Mouse (Mus musculus): ENCODE results near the gene Alg3. TPM values are rescaled to one million over a fixed set of nuclear protein-coding genes. Genes with fewer than 3 reads are reported as not detected.
A peak's percentile ranks its signal among the peaks of the same experiment; 100 is the strongest.

Gene Alg3
- polyA plus RNA-seq, 1 experiment from 2014 or later: 46.3 TPM

DNA sequence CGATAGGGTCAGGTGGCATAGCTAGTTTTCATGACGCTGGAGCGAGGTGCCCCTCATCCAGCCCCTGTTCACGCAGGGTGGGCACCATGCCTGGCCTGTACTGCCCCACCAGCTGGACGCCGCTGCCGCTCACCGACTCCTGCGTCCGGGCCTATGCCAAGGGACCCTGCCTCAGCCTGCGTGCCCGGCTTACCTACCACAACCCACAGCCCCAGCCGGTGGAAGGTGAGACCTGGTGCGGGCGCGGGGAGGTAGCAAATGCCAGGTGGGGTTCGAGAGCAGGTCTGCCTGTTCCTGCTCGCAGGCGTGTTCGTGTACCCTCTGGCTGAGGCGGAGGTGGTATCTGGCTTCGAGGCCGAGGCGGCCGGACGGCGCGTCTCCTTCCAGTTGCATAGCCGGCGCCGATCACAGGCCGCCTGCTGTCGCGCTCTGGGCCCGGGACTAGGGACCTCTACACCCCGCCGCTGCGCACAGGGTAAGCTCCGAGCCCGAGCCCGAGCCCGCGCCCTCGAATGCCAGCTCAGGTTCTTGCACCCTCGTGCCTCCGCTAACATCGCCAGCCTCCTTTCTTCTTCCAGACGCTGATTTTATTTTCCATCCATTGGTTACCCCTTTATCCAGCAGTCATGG lies 20.3 kb downstream of the Alg3 start:
- Histone ChIP-seq H3K9ac (replicated peaks; ENCODE audit: low read length) (peak overlapping the region; percentile 64; the same call in 1 of the 2 replicates), H3K4me3 (replicated peaks; ENCODE audit: low read depth, low read length) (peak overlapping the region; percentile 56), H3K36me3 (ENCODE audit: control insufficient read depth, insufficient read depth, low read length) (no peaks in the 10 kb centered on the region), H3K9me3 (ENCODE audit: control insufficient read depth, low read length) (no peaks in the 10 kb centered on the region), H3K27ac (replicated peaks; ENCODE audit: low read depth, low read length) (no peak overlapping the region), H3K4me2 (ENCODE audit: low read length) (peak overlapping the region; percentile 85), H3K4me1 (ENCODE audit: control insufficient read depth, insufficient read depth, low read length) (0 out of 2 replicates have a peak, but pooled peaks cover 11% of the 10 kb centered on the region), H3K27me3 (ENCODE audit: control insufficient read depth, insufficient read depth, low read length) (peaks cover 27% of the 10 kb centered on the region)
- no peak for ATAC-seq (ENCODE audit: low FRiP score, low TSS enrichment)
- DNase-seq: peak; percentile 29
- 4% methylated on average over 48 of the region's 48 CpGs for WGBS

DNA sequence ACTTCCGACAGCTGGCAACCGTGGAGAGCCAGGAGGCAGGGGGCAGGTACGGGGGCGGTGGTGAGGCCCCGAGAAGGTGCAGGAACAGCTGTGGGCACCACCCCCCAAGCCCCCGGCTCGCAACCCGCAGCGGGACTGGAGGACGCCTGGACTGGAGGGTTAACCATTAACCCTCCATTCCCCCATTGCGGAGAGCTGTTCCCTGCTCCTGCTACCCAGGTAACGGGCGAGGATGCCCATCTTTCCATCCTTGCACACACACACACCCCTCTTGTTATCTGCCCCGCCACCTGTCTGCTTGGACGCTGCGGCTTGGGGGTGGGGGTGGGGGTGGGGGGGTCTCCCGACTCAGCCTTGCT lies 20.9 kb downstream of the Alg3 start:
- H3K4me1 ChIP-seq (ENCODE audit: control insufficient read depth, insufficient read depth, low read length): 0 out of 2 replicates have a peak, but pooled peaks cover 11% of the 10 kb centered on the region
- peaks cover 27% of the 10 kb centered on the region for H3K27me3 ChIP-seq (ENCODE audit: control insufficient read depth, insufficient read depth, low read length)
- ATAC-seq (ENCODE audit: low FRiP score, low TSS enrichment): no peak; the same call in 1 of the 2 replicates
- H3K36me3 ChIP-seq (ENCODE audit: control insufficient read depth, insufficient read depth, low read length): no peaks in the 10 kb centered on the region
- no peaks in the 10 kb centered on the region for H3K9me3 ChIP-seq (ENCODE audit: control insufficient read depth, low read length)
- whole genome bisulfite sequencing: 3% methylated on average over 17 of the region's 17 CpGs
- no peak for DNase-seq
- H3K4me3 ChIP-seq (replicated peaks; ENCODE audit: low read depth, low read length): peak overlapping the region; percentile 56
- peak overlapping the region; percentile 85 for H3K4me2 ChIP-seq (ENCODE audit: low read length)
- peak overlapping the region; percentile 64; the same call in 1 of the 2 replicates for H3K9ac ChIP-seq (replicated peaks; ENCODE audit: low read length)
- H3K27ac ChIP-seq (replicated peaks; ENCODE audit: low read depth, low read length): no peak overlapping the region

DNA sequence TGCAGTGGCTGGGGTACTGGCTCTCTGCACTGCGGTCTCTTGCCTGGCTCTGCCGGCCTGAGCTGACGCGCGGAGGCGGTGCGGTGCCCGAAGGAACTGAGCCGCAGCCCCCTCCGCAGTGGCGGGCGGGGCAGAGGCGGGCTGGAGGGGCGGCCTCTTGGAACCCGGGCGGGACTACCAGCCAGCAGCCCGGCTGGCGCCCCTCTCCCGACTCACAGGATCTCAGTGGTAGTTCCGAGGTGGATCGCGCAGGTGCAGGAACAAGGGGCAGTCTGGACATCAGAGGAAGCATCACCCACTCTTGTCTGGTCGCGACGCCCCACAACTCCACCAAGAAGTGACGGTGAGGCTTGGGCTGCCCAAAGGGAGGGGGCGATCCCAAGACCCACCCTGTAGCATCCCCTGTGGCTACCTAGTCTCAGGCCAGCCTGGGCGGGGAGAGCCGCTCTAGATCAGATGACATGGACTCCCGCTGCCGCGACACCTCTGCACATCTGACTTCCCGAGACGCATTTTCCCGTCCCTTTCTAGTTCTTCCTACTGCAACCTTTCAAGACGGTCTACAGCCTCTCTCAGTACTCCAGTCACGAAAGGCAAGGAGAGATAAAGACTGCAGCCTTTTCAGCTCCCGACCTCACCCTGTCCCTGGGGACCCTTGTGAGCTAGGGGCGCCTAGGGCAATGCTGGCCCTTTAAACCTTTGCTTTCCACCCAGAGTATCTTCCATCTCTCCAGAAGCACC lies 21.4 kb downstream of the Alg3 start:
- no peaks in the 10 kb centered on the region for H3K36me3 ChIP-seq (ENCODE audit: control insufficient read depth, insufficient read depth, low read length)
- H3K9ac ChIP-seq (replicated peaks; ENCODE audit: low read length): peak overlapping the region; percentile 64
- under 1% methylated on average over 34 of the region's 39 CpGs for WGBS
- H3K4me2 ChIP-seq (ENCODE audit: low read length): peak overlapping the region; percentile 85
- H3K4me3 ChIP-seq (replicated peaks; ENCODE audit: low read depth, low read length): peak overlapping the region; percentile 56
- DNase-seq (peak; percentile 77), ATAC-seq (ENCODE audit: low FRiP score, low TSS enrichment) (peak; percentile 85)
- 0 out of 2 replicates have a peak, but pooled peaks cover 11% of the 10 kb centered on the region for H3K4me1 ChIP-seq (ENCODE audit: control insufficient read depth, insufficient read depth, low read length)
- H3K9me3 ChIP-seq (ENCODE audit: control insufficient read depth, low read length): no peaks in the 10 kb centered on the region
- peak overlapping the region; percentile 60; the same call in 1 of the 2 replicates for H3K27ac ChIP-seq (replicated peaks; ENCODE audit: low read depth, low read length)
- H3K27me3 ChIP-seq (ENCODE audit: control insufficient read depth, insufficient read depth, low read length): peaks cover 27% of the 10 kb centered on the region

DNA sequence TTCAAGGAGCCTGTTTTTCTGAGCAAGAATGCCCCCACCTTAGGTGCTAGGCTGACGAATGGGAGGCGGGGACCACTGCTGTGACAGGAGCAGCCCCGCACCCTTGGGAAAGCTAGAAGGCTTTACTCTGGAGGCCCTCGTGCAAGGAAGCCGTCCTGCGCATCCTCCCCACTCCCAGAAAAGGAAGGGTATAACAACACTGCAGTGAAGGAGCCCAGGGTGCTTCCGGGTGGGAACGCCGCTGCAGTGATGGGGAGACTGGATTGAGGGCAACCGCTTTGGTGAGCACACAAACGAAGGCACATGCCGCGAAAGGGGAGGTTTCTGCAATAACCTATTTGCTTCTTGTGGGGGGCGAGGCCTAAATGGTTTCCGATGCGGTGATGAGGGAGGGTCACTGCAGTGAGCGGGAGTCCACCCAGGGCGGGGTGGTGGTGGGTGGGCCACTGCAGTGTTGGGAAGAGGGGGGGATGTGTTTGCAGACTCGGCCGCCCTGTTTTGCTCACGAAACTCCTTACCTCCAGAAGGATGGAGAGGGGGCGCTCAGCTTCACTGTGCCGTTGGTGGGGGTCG lies 22.1 kb downstream of the Alg3 start, which contains the start of gene Vwa5b2:
Gene Vwa5b2 (plus strand): TSS at position 106 of the 573 bp plus-strand sequence.
- ATAC-seq (ENCODE audit: low FRiP score, low TSS enrichment) (peak; percentile 44), DNase-seq (peak; percentile 59)
- H3K9me3 ChIP-seq (ENCODE audit: control insufficient read depth, low read length): no peaks in the 10 kb centered on the region
- H3K4me3 ChIP-seq (replicated peaks; ENCODE audit: low read depth, low read length): peak within 1 kb of the TSS; percentile 56
- H3K4me2 ChIP-seq (ENCODE audit: low read length): peak within 1 kb of the TSS; percentile 85
- no peaks in the 10 kb centered on the region for H3K36me3 ChIP-seq (ENCODE audit: control insufficient read depth, insufficient read depth, low read length)
- H3K27me3 ChIP-seq (ENCODE audit: control insufficient read depth, insufficient read depth, low read length): peaks cover 27% of the 10 kb centered on the region
- peak within 1 kb of the TSS; percentile 60 for H3K27ac ChIP-seq (replicated peaks; ENCODE audit: low read depth, low read length)
- 0 out of 2 replicates have a peak, but pooled peaks cover 11% of the 10 kb centered on the region for H3K4me1 ChIP-seq (ENCODE audit: control insufficient read depth, insufficient read depth, low read length)
- under 1% methylated on average over 24 of the region's 24 CpGs for WGBS
- H3K9ac ChIP-seq (replicated peaks; ENCODE audit: low read length): peak within 1 kb of the TSS; percentile 64

DNA sequence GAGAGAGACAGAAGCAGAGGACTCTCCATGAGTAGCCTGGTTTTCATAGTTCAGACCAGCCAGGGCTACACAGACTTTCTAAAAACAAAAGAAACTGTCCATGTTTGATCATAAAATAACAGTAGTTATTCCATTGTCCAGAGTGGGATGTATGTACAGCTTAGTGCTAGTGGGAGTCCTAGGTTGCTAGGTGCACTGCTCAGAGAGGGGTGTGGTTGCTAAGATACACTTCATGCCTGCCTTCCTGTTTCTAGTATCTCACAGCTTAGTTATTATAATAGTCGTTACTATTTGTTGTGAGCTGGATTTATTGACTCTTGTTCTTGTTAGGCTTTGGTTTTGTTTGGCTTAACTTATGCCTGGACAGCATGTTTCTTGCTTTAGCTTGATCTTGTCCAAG lies 46.5 kb downstream of the Alg3 start:
- DNase-seq (no peak), ATAC-seq (ENCODE audit: low FRiP score, low TSS enrichment) (no peak)
- Histone ChIP-seq H3K4me1 (ENCODE audit: control insufficient read depth, insufficient read depth, low read length) (no peaks in the 10 kb centered on the region), H3K27me3 (ENCODE audit: control insufficient read depth, insufficient read depth, low read length) (no peaks in the 10 kb centered on the region), H3K9ac (replicated peaks; ENCODE audit: low read length) (no peak overlapping the region), H3K36me3 (ENCODE audit: control insufficient read depth, insufficient read depth, low read length) (peaks cover 34% of the 10 kb centered on the region), H3K27ac (replicated peaks; ENCODE audit: low read depth, low read length) (no peak overlapping the region), H3K4me3 (replicated peaks; ENCODE audit: low read depth, low read length) (no peak overlapping the region), H3K9me3 (ENCODE audit: control insufficient read depth, low read length) (no peaks in the 10 kb centered on the region), H3K4me2 (ENCODE audit: low read length) (no peak overlapping the region)
- WGBS: 52% methylated on average over 1 of the region's 1 CpGs

DNA sequence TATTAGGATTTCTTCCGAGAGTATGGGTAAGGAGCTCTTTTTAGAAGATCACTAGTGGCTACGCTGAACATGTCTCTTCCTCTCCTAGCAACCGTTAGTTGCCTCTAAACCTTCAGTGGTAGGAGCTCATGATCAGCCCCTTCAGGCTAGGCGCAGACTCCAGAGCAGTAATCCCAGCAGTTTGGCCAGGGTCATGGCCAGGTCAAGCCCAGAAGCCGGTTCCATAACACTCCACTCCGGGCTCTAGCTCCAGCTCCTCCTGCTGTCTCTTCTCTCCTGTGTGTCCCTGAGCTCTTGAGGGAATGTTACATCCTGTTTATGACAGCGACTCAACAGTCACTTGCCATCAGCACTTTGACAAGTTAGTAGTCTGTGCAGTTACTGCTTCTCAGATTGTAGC lies 54.2 kb downstream of the Alg3 start:
- H3K36me3 ChIP-seq (ENCODE audit: control insufficient read depth, insufficient read depth, low read length): peaks cover 86% of the 10 kb centered on the region
- no peaks in the 10 kb centered on the region for H3K27me3 ChIP-seq (ENCODE audit: control insufficient read depth, insufficient read depth, low read length)
- H3K9ac ChIP-seq (replicated peaks; ENCODE audit: low read length): no peak overlapping the region
- DNase-seq (no peak), ATAC-seq (ENCODE audit: low FRiP score, low TSS enrichment) (no peak)
- no peak overlapping the region for H3K4me2 ChIP-seq (ENCODE audit: low read length)
- 85% methylated on average over 7 of the region's 7 CpGs for whole genome bisulfite sequencing
- H3K4me1 ChIP-seq (ENCODE audit: control insufficient read depth, insufficient read depth, low read length): no peaks in the 10 kb centered on the region
- H3K27ac ChIP-seq (replicated peaks; ENCODE audit: low read depth, low read length): no peak overlapping the region
- H3K9me3 ChIP-seq (ENCODE audit: control insufficient read depth, low read length): no peaks in the 10 kb centered on the region
- H3K4me3 ChIP-seq (replicated peaks; ENCODE audit: low read depth, low read length): no peak overlapping the region

MicroRNA genes within 50 kb of the gene (microRNA counts, 519-probe panel; counts per million panel counts)
- 1,973 counts per million, percentile 5 among the panel's probes with 10 or more counts for microRNA mmu-miR-1224

Small RNA genes within 50 kb of the gene (microRNA-seq; reads per million reads assigned to microRNA genes)
- 24.4 reads per million, percentile 43 among the genes with 10 or more reads in this experiment for gene Mir1224

Other genes starting within 250 kb of the Alg3 start
- 154 and 163 TPM in 2 replicates for gene Abcc5, start 185.3 kb downstream of the Alg3 start, polyA plus RNA-seq (2014; fragmentation: Nextera tagmentation; extraction: Ambion mirVana)
- 65.8 and 97.4 TPM in 2 replicates for gene Eif2b5, start 112.9 kb downstream of the Alg3 start, polyA plus RNA-seq (2014; fragmentation: Nextera tagmentation; extraction: Ambion mirVana)
- 35.8 and 40.2 TPM in 2 replicates for gene Dvl3, start 94.8 kb downstream of the Alg3 start, polyA plus RNA-seq (2014; fragmentation: Nextera tagmentation; extraction: Ambion mirVana)
- gene Ap2m1, start 76.3 kb downstream of the Alg3 start, polyA plus RNA-seq (2014; fragmentation: Nextera tagmentation; extraction: Ambion mirVana): 1,285 and 1,320 TPM in 2 replicates
- gene Abcf3, start 63.2 kb downstream of the Alg3 start, polyA plus RNA-seq (2014; fragmentation: Nextera tagmentation; extraction: Ambion mirVana): 69.6 and 79.9 TPM in 2 replicates
- 12.1 and 15.8 TPM in 2 replicates for gene Vwa5b2, start 22.3 kb downstream of the Alg3 start, polyA plus RNA-seq (2014; fragmentation: Nextera tagmentation; extraction: Ambion mirVana)
- gene Eef1akmt4, start 142 bp downstream of the Alg3 start, polyA plus RNA-seq (2014; fragmentation: Nextera tagmentation; extraction: Ambion mirVana): 10.5 and 12.0 TPM in 2 replicates
- not detected in 2 replicates for gene Gm49333, start 125 bp downstream of the Alg3 start, polyA plus RNA-seq (2014; fragmentation: Nextera tagmentation; extraction: Ambion mirVana)
- gene Camk2n2, start 9.6 kb upstream of the Alg3 start, polyA plus RNA-seq (2014; fragmentation: Nextera tagmentation; extraction: Ambion mirVana): 35.6 and 54.4 TPM in 2 replicates
- 8.5 and 11.9 TPM in 2 replicates for gene Ece2, start 18.1 kb upstream of the Alg3 start, polyA plus RNA-seq (2014; fragmentation: Nextera tagmentation; extraction: Ambion mirVana)
- 277 and 366 TPM in 2 replicates for gene Psmd2, start 39.9 kb upstream of the Alg3 start, polyA plus RNA-seq (2014; fragmentation: Nextera tagmentation; extraction: Ambion mirVana)
- gene Eif4g1, start 56.6 kb upstream of the Alg3 start, polyA plus RNA-seq (2014; fragmentation: Nextera tagmentation; extraction: Ambion mirVana): 117 and 123 TPM in 2 replicates
- gene Fam131a, start 81.5 kb upstream of the Alg3 start, polyA plus RNA-seq (2014; fragmentation: Nextera tagmentation; extraction: Ambion mirVana): 45.3 and 50.1 TPM in 2 replicates
- gene Polr2h, start 105.9 kb upstream of the Alg3 start, polyA plus RNA-seq (2014; fragmentation: Nextera tagmentation; extraction: Ambion mirVana): 89.6 and 95.7 TPM in 2 replicates
- gene Clcn2, start 106.0 kb upstream of the Alg3 start, polyA plus RNA-seq (2014; fragmentation: Nextera tagmentation; extraction: Ambion mirVana): 27.2 and 30.9 TPM in 2 replicates
- gene Chrd, start 121.4 kb upstream of the Alg3 start, polyA plus RNA-seq (2014; fragmentation: Nextera tagmentation; extraction: Ambion mirVana): 6.3 and 8.2 TPM in 2 replicates
- 0.99 and 1.4 TPM in 2 replicates for gene Thpo, start 122.8 kb upstream of the Alg3 start, polyA plus RNA-seq (2014; fragmentation: Nextera tagmentation; extraction: Ambion mirVana)